Mouse (Mus musculus): Measurements from ENCODE around the gene Taf9. TPM values are rescaled to one million over a fixed set of nuclear protein-coding genes. Genes with fewer than 3 reads are reported as not detected.

The Taf9 gene
- polyA plus RNA-seq, 1 experiment from 2014 or later: 14.2 TPM

DNA sequence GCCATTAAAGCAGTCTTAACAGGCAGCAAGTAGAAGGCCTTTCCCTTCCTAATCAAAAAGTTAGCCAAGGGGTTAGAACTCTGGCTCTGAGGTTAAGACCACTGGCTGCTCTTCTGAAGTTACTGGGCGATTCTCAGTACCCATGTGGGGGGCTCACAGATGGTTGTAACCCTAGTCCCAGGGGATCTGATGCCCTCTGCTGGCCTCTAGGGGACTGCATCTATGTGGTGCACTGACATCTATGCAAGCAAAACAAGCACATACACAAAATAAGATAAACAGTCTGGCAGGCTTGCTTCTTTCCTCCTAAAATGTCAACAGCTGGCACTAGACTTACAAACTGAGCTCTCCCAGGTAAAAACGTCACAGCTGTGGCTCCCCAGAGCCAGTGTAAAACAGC lies 38.5 kb upstream of the Taf9 start:
- DNase-seq (ENCODE audit: low spot score): no peak

GRCm38 (mm10) chr13:100616181-100617087 lies 34.9 kb upstream of the Taf9 start, which contains the start of gene Marveld2:
Gene Marveld2, minus strand, starts transcription at chr13:100616971.
- Histone ChIP-seq H3K9me3 (ENCODE audit: control insufficient read depth, low read length) (no peaks in the 10 kb centered on the region), H3K36me3 (ENCODE audit: control insufficient read depth, insufficient read depth, low read length) (peaks cover 35% of the 10 kb centered on the region), H3K4me2 (ENCODE audit: low read length) (peak within 1 kb of the TSS; percentile 76), H3K27me3 (replicated peaks; ENCODE audit: control insufficient read depth, insufficient read depth, low read length) (no peaks in the 10 kb centered on the region; the same call in 1 of the 2 replicates), H3K9ac (ENCODE audit: low read length) (peak within 1 kb of the TSS; percentile 60), H3K27ac (ENCODE audit: low read depth) (peak within 1 kb of the TSS; percentile 57; the same call in 1 of the 2 replicates), H3K4me1 (replicated peaks; ENCODE audit: control insufficient read depth, insufficient read depth, low read length) (peaks cover 3% of the 10 kb centered on the region; the same call in 1 of the 2 replicates), H3K4me3 (ENCODE audit: low read depth, low read length) (peak within 1 kb of the TSS; percentile 53)
- 2% methylated on average over 76 of the region's 77 CpGs for WGBS
- ATAC-seq (replicated peaks; ENCODE audit: low FRiP score, low TSS enrichment, low read depth) (peak; percentile 90), DNase-seq (ENCODE audit: low spot score) (peak; percentile 78)

More for the DNA sequence above, 38.5 kb upstream of the Taf9 start:
- Histone ChIP-seq H3K4me1 (replicated peaks; ENCODE audit: control insufficient read depth, insufficient read depth, low read length) (peaks cover 3% of the 10 kb centered on the region; the same call in 1 of the 2 replicates), H3K9me3 (ENCODE audit: control insufficient read depth, low read length) (no peaks in the 10 kb centered on the region), H3K4me3 (ENCODE audit: low read depth, low read length) (no peak overlapping the region), H3K27ac (ENCODE audit: low read depth) (no peak overlapping the region), H3K27me3 (replicated peaks; ENCODE audit: control insufficient read depth, insufficient read depth, low read length) (no peaks in the 10 kb centered on the region; the same call in 1 of the 2 replicates), H3K9ac (ENCODE audit: low read length) (no peak overlapping the region), H3K4me2 (ENCODE audit: low read length) (no peak overlapping the region), H3K36me3 (ENCODE audit: control insufficient read depth, insufficient read depth, low read length) (peaks cover 12% of the 10 kb centered on the region)
- no peak for ATAC-seq (replicated peaks; ENCODE audit: low FRiP score, low TSS enrichment, low read depth)
- WGBS: 59% methylated on average over 2 of the region's 2 CpGs

DNA sequence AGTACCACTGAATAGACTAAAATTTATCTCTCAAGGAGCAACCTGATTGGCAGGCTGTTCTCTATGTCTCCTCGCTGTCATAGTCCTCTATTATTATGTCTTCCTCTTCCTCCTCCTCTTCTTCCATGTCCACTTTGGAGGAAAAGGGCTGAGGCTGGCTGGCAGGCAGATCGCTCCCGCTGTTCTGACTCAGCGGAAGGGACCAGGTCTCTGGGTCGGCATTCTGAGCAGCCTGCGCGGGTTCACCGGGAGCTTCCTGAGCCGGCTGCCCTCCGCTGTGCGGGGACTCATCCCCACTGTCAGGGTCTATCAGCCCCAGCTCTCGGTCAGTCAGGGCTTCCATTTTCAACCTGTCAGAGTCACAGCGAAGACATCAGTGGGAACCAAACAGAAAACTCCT lies 33.8 kb upstream of the Taf9 start:
- no peak for DNase-seq (ENCODE audit: low spot score)
- H3K27me3 ChIP-seq (replicated peaks; ENCODE audit: control insufficient read depth, insufficient read depth, low read length): no peaks in the 10 kb centered on the region; the same call in 1 of the 2 replicates
- no peak overlapping the region for H3K4me3 ChIP-seq (ENCODE audit: low read depth, low read length)
- no peak for ATAC-seq (replicated peaks; ENCODE audit: low FRiP score, low TSS enrichment, low read depth)
- WGBS: 83% methylated on average over 13 of the region's 13 CpGs
- peaks cover 47% of the 10 kb centered on the region for H3K36me3 ChIP-seq (ENCODE audit: control insufficient read depth, insufficient read depth, low read length)
- no peaks in the 10 kb centered on the region for H3K9me3 ChIP-seq (ENCODE audit: control insufficient read depth, low read length)
- no peak overlapping the region for H3K4me2 ChIP-seq (ENCODE audit: low read length)
- H3K9ac ChIP-seq (ENCODE audit: low read length): no peak overlapping the region
- no peak overlapping the region for H3K27ac ChIP-seq (ENCODE audit: low read depth)
- peaks cover 3% of the 10 kb centered on the region; the same call in 1 of the 2 replicates for H3K4me1 ChIP-seq (replicated peaks; ENCODE audit: control insufficient read depth, insufficient read depth, low read length)

- Histone ChIP-seq H3K36me3 (ENCODE audit: control insufficient read depth, insufficient read depth, low read length) (peaks cover 81% of the 10 kb centered on the region), H3K27me3 (replicated peaks; ENCODE audit: control insufficient read depth, insufficient read depth, low read length) (no peaks in the 10 kb centered on the region; the same call in 1 of the 2 replicates), H3K9ac (ENCODE audit: low read length) (no peak overlapping the region), H3K4me3 (ENCODE audit: low read depth, low read length) (no peak overlapping the region), H3K4me2 (ENCODE audit: low read length) (no peak overlapping the region), H3K27ac (ENCODE audit: low read depth) (no peak overlapping the region), H3K4me1 (replicated peaks; ENCODE audit: control insufficient read depth, insufficient read depth, low read length) (no peaks in the 10 kb centered on the region), H3K9me3 (ENCODE audit: control insufficient read depth, low read length) (no peaks in the 10 kb centered on the region)
- ATAC-seq (replicated peaks; ENCODE audit: low FRiP score, low TSS enrichment, low read depth): no peak
- no peak for DNase-seq (ENCODE audit: low spot score)
- 78% methylated on average over 4 of the region's 4 CpGs for WGBS
These were observed 29.1 kb upstream of the Taf9 start for GRCm38 (mm10) chr13:100622241-100622640.

- Histone ChIP-seq H3K4me1 (replicated peaks; ENCODE audit: control insufficient read depth, insufficient read depth, low read length) (no peaks in the 10 kb centered on the region), H3K9ac (ENCODE audit: low read length) (no peak overlapping the region), H3K36me3 (ENCODE audit: control insufficient read depth, insufficient read depth, low read length) (peaks cover 80% of the 10 kb centered on the region), H3K9me3 (ENCODE audit: control insufficient read depth, low read length) (no peaks in the 10 kb centered on the region), H3K27me3 (replicated peaks; ENCODE audit: control insufficient read depth, insufficient read depth, low read length) (no peaks in the 10 kb centered on the region), H3K4me3 (ENCODE audit: low read depth, low read length) (no peak overlapping the region), H3K4me2 (ENCODE audit: low read length) (no peak overlapping the region), H3K27ac (ENCODE audit: low read depth) (no peak overlapping the region)
- ATAC-seq (replicated peaks; ENCODE audit: low FRiP score, low TSS enrichment, low read depth): no peak
- DNase-seq (ENCODE audit: low spot score): no peak
- WGBS: 93% methylated on average over 3 of the region's 3 CpGs
These were observed 17.2 kb upstream of the Taf9 start for GRCm38 (mm10) chr13:100634106-100634691.

GRCm38 (mm10) chr13:100642471-100643209 lies 8.7 kb upstream of the Taf9 start:
- Histone ChIP-seq H3K4me2 (ENCODE audit: low read length) (no peak overlapping the region), H3K4me3 (ENCODE audit: low read depth, low read length) (no peak overlapping the region), H3K36me3 (ENCODE audit: control insufficient read depth, insufficient read depth, low read length) (peaks cover 79% of the 10 kb centered on the region), H3K9ac (ENCODE audit: low read length) (no peak overlapping the region), H3K4me1 (replicated peaks; ENCODE audit: control insufficient read depth, insufficient read depth, low read length) (no peaks in the 10 kb centered on the region), H3K9me3 (ENCODE audit: control insufficient read depth, low read length) (no peaks in the 10 kb centered on the region), H3K27me3 (replicated peaks; ENCODE audit: control insufficient read depth, insufficient read depth, low read length) (no peaks in the 10 kb centered on the region), H3K27ac (ENCODE audit: low read depth) (no peak overlapping the region)
- DNase-seq (ENCODE audit: low spot score) (no peak), ATAC-seq (replicated peaks; ENCODE audit: low FRiP score, low TSS enrichment, low read depth) (no peak)
- 89% methylated on average over 4 of the region's 4 CpGs for WGBS

DNA sequence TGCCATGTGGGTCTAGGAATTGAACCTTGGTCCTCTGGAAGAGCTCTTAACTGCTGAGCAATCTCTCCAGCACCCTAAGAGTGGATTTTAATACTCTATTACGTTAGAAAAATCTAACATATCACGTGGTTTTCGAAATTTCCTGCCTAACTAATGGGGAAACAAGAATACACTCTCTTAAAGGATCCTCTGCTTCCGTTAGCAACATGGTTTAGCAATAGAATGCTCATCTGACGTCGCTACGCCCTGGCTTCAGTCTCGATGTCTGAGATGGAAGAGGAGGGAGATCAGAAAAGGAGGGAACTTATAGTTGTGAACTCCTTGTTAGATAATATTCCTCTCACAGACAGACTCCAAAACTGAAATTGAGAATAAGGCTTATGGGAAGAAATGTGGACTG lies 3.2 kb upstream of the Taf9 start:
- ATAC-seq (replicated peaks; ENCODE audit: low FRiP score, low TSS enrichment, low read depth) (no peak), DNase-seq (ENCODE audit: low spot score) (no peak)
- Histone ChIP-seq H3K27me3 (replicated peaks; ENCODE audit: control insufficient read depth, insufficient read depth, low read length) (no peaks in the 10 kb centered on the region), H3K27ac (ENCODE audit: low read depth) (no peak overlapping the region), H3K9ac (ENCODE audit: low read length) (no peak overlapping the region), H3K4me2 (ENCODE audit: low read length) (no peak overlapping the region), H3K4me1 (replicated peaks; ENCODE audit: control insufficient read depth, insufficient read depth, low read length) (peaks cover 7% of the 10 kb centered on the region), H3K36me3 (ENCODE audit: control insufficient read depth, insufficient read depth, low read length) (peaks cover 32% of the 10 kb centered on the region), H3K9me3 (ENCODE audit: control insufficient read depth, low read length) (no peaks in the 10 kb centered on the region), H3K4me3 (ENCODE audit: low read depth, low read length) (no peak overlapping the region)
- WGBS: 97% methylated on average over 8 of the region's 8 CpGs

All from intestine, embryonic 14.5 days (tissue).